Mouse (Mus musculus) gastrocnemius, postnatal 36 days (tissue): ENCODE data around the gene Mgst3. TPM values are rescaled to one million over a fixed set of nuclear protein-coding genes. Genes with fewer than 3 reads are reported as not detected.
"Not testable (repeated sequence)": the region's sequence is repeated elsewhere in the genome, so short reads cannot be mapped to it uniquely, and the experiment has no call there.

Experiments used
- DNase-seq, 2 experiments: peaks; one replicate each; pipeline ENCODE4 v3.0.0; 2022
- intact Hi-C: fragments of 180-260 bp; cut with DNase I; formaldehyde crosslinking; loops from one replicate; pipeline ENCODE4 v1.15.1; 2025
- total RNA-seq, 2 experiments: library from RNA; stranded (reverse); gene quantifications; 2 replicates each; pipeline ENCODE4 v1.2.3; 2021

The Mgst3 gene
- total RNA-seq, 2 experiments from 2014 or later = 108 to 112 TPM

DNA sequence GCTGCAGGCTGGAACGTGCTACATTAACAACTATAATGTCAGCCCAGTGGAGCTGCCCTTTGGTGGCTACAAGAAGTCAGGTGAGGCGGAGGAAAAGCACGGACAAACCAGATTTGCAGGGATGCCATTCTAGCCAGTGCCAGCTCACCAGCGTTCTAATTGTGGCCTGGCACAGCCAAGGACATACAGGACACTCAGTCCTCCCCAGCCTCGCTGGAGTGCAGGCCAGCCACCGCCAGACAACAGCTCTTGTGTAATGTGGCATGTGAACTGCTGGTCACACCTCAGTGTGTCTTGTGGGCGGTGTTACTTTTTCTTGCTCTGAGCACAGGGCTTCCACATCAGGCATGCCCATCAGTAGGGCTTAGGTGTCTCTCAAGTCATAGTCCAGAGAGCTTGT lies 27.8 kb downstream of the Mgst3 start:
- intact Hi-C loops = no loop called here
- DNase-seq = no peak

GRCm38 (mm10) chr1:167363322-167363721 lies 30.3 kb downstream of the Mgst3 start:
- intact Hi-C loops = no loop called here
- no peak for DNase-seq

DNA sequence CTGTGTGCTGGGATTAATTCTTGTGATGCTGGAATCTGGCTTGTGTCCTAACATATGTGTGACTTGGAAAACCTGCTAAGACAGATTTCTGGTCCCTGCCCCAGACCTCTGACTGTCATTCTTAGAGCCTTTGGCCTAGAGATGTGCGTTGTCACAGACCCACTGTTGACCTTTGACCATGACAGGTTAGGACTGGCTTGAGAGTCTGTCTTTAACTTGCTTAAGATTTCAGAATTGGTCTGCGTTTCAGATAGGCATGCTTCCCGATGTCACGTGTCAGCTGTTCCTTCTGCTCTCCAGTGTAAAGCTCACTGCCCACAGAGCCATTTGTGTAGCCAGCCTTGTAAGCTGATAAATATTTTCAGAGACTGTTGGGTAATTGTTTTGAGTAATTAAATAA lies 30.8 kb downstream of the Mgst3 start:
- intact Hi-C loops = no loop called here
- DNase-seq = no peak

DNA sequence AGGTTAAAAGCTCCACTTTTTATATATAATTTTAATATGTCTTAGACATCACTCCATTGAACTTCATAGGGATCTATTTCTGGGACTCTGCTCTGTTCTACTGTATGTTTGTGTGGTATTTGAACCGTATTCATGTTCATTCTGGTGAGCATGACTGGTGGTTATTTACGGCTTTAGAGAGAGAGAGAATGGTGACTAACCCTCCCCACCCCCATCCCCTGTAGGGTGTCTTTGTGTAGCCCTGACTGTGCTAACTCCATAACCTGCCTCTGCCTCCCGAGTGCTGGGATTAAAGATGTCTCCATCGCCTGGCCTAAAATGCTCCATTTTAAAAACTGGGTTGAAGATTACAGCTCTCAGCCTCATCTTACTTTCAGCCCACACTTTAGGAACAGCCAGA lies 33.4 kb downstream of the Mgst3 start:
- intact Hi-C loops = no loop called here
- no peak for DNase-seq

DNA sequence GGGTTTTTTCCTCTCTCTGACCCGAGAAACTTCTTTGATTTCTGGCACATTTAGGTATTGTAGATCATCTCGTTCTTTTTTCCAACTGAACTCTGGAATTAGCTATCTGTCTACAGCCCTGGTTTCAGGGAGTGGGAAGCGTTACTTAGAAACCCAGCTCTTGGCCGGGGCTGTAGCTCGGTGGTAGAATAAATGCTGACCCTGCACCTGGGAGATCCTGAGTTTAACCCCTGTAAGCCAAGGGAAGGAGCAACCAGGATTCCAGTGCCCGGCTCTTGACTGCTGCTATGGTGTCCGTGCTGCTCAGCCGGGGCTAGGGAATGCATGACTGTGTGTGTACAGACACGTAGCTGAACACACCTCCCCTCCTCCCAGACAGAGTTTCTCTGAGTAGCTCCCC lies 34.9 kb downstream of the Mgst3 start:
- intact Hi-C loops = no loop called here
- DNase-seq = no peak

DNA sequence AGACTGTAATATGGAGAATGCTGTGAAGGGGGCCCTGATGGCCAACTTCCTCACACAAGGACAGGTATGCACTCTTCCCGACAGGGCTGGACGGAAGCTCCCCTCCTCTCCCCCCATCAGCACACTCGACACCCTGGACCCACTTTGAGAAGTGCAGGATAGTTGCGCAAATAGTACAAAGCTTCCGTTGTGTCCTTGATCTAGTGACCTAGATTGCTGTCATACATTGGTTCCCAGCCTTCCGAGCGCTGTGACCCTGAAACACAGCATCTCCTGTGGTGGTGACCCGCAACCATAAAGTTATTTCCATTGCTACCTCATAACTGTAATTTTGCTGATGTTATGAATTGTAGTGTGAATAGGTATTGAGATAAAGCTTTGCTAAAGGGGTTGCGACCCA lies 36.3 kb downstream of the Mgst3 start:
- intact Hi-C loops = no loop called here
- no peak for DNase-seq

DNA sequence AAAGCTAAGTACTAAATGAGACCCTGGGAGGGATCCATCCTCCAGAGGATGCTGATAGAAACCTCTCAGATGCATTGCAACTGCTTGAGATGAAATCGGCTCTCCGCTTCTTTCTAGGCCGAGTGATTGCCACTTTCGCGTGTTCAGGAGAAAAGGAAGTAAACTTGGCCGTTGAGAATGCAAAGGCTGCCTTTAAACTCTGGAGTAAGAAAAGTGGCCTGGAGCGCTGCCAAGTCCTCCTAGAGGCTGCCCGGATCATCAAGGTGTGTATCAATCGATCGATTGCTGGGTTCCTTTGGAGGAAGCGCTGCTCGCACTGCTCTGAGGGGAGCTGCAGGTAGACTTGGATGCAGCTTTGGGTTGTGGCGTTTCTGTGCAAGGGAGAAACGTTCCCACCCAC lies 41.2 kb downstream of the Mgst3 start:
- intact Hi-C loops = no loop called here

DNA sequence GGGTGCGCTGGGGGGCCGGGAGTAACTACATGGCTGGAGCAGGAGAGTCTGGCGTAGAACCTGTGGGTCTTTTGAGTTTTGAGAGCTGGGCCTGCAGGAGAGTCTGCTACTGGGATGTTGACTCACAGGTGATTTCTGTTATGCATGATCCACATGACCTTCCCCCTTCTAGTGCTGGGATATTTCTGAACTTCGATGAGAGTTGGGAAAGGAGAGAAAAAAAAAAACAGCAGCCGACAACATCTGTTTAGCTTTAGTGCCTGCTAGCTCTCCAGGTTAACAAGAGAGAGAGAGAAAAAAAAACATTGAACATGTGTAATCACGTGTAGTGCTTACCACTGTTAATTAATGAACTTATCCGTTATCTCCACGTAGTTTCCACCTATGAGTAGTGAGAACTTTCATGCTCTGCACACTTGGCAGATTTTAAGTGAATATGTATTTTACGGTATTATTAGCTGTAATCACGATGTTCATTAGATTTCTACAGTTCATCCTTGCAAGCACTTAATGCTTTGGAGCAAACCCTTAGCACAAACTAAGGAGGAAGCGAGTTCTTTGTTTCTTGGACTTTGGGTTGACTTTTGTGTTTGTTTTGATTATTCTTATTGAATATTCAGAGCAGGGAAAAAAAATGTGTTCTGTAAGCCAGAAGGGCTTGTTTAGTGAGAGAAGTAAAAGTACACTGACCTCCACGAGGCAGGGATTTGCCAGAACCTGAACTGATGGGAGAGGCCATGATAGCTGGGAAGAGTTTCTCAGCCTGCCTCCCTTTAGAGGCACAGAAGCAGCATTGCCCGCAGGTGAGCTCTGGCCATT lies 42.8 kb downstream of the Mgst3 start:
- intact Hi-C loops = no loop called here
- DNase-seq = no peak

More for the DNA sequence above, 41.2 kb downstream of the Mgst3 start:
- no peak for DNase-seq

DNA sequence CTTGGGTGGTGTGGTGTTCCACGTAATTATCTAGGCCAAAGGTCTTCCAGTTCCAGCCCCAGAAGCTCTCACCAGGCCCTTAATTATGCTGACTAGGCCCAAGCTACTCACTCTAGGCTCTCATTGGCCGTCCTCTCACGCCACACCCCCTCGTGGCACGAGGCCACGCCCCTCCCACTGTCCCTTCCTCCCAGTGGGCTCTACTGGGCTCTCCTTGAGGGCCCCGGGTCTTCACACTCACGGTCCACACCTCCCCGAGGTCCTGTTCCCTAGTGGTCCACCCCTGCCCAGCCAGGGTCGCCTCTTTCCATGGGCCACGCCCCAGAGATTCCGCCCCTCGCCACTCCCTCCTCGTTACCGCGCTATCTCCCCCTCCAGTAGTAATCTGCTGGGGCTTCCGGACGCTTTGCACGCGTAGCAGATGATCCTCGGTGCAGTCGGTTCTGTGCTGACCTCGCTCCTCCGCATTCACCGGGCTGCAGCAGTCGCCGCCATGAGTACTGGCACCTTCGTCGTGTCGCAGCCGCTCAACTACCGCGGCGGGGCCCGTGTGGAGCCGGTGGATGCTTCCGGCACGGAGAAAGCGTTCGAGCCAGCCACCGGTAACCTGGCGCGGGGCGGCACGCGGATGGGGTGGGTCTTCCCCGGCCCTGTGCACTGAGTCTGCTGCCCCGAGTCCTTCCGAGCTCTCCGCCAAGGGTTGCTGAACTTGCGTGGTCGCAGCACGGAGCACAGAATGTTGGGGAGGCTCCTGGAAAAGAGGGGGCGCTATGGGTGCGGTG lies 43.6 kb downstream of the Mgst3 start, which contains the start of gene Aldh9a1:
Aldh9a1 (plus strand) TSS at position 177 of the 782 bp plus-strand sequence.
- DNase-seq = peak; percentile 85 to 94
- intact Hi-C loops = no loop called here

DNA sequence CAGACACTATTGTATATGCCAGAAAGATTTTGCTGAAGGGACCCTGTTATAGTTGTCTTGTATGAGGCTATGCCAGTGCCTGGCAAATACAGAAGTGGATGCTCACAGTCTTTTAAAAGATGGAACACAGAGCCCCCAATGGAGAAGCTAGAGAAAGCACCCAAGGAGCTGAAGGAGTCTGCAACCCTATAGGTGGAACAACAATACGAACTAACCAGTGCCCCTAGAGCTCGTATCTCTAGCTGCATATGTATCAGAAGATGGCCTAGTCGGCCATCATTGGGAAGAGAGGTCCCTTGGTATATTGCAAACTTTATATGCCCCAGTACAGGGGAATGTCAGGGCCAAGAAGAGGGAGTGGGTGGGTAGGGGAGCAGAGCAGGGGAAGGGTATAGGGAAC lies 44.4 kb downstream of the Mgst3 start:
- intact Hi-C loops, DNase-seq: not testable (repeated sequence)

DNA sequence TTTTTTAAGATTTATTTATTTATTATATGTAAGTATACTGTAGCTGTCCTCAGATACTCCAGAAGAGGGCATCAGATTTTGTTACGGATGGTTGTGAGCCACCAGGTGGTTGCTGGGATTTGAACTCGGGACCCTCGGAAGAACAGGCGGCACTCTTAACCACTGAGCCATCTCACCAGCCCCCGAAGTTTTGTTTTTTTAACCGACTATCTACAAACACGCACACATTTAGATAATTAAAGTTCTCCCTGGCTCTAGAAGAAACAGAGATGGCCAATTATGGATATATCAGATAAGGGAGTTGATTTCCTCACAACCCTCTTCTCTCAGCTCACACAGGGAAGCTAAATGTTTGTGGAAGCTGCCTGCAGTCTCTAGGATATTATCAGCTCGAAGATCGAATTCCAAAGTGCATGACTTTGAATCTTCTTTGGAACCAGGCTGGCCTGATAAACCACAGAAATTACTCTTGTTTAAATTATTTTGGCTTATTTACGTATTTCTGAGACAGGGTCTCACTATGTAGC lies 47.6 kb downstream of the Mgst3 start:
- DNase-seq, intact Hi-C loops: not testable (repeated sequence)

GRCm38 (mm10) chr1:167342831-167343230 lies 50.8 kb downstream of the Mgst3 start:
- no peak for DNase-seq
- intact Hi-C loops = no loop called here

DNA sequence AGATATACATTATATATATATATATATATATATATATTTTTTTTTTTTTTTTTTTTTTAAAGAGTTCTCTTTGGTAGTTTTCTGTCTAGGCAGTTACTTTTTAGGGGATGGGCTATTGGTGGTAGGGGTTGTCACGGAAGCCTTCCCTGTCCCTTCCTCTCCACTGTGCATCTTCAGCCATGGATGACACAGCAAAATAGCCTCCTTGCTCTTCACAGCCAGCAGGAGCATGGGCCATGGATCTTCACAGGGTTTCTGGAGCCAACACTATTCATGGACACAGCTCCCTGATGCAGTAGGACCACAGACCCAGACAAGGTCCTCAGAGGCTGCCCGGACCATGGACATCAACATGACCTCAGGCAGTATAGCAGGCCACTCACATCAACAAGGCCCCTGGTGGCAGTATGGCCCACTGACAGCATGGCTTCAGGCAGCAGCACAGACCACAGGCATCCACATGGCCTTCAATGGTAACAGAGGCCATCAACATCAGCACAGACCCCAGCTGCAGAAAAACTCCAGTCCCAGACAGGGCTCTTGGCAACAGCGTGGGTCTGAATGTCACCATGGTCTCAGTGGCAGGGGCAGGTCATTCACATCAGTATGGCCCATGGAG lies 52.6 kb downstream of the Mgst3 start:
- intact Hi-C loops = no loop called here
- no peak for DNase-seq

GRCm38 (mm10) chr1:167340111-167340787 lies 53.4 kb downstream of the Mgst3 start:
- DNase-seq = no peak
- intact Hi-C loops = no loop called here

- DNase-seq = no peak
- intact Hi-C loops = no loop called here
Observed at GRCm38 (mm10) chr1:167339177-167339781, 54.4 kb downstream of the Mgst3 start.

- peak; percentile 66 to 80 for DNase-seq
- intact Hi-C loops = loop anchor here (1.0 kb wide), 1 partner anchor 118 kb away; no protein-coding TSS in a partner anchor
Observed at GRCm38 (mm10) chr1:167337463-167338095, 56.1 kb downstream of the Mgst3 start.

GRCm38 (mm10) chr1:167336398-167336797 lies 57.2 kb downstream of the Mgst3 start:
- DNase-seq = no peak
- intact Hi-C loops = no loop called here

DNA sequence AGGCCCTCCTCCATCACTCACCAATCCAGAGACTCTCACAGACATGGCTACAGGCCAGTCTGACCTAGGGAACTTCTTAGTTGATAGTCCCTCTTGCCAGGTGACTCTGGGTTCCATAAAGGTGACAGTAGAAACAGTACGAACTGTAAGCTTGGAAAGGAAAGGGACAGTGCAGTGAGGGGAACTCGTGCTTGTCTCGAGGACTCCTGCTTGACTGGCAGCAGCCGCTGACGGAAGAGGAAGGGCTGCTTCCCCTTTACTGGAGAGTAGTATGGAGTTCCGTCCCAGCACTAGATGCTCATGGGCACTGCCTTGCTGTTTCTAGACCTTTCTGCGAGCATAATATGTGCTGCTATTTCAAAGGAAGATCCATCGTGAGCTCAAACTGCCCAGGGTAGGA lies 62.5 kb downstream of the Mgst3 start:
- no peak for DNase-seq
- intact Hi-C loops = no loop called here

DNA sequence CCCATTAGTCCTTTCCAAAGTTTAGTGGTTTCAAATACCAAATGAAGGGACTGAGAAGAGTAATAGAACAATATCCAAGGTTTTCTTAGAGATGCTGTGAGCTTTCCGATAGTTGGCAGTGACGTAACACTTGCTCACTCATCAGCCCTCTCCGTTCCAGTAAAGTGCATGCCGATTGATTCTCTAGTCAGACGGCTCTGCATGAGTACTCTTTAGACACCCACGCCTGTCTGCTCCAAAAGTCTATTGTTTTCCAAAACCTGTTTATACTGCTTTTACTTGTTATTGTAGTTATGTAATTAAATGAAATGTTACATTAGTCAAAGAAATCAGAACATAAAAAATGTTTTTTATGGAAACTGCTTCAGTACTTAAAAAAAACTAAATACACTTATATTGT lies 64.9 kb downstream of the Mgst3 start:
- DNase-seq = no peak

More for the DNA sequence above, 64.9 kb downstream of the Mgst3 start:
- intact Hi-C loops = no loop called here
